Mouse (Mus musculus) heart, adult 2 months (tissue): ENCODE results near the gene Cyp2t4. TPM values are rescaled to one million over a fixed set of nuclear protein-coding genes. Genes with fewer than 3 reads are reported as not detected.

Source experiments
- DNase-seq, 2 experiments: peaks; one replicate each; pipeline ENCODE4 v3.0.0; 2021
- H3K27ac ChIP-seq: fragments of 200-600 bp; 2 replicates; pipeline ENCODE4 v1.8.1; 2022
- H3K27me3 ChIP-seq: fragments of 200-500 bp; 2 replicates; pipeline ENCODE4 v1.6.1; 2012; ENCODE audit warnings: mild to moderate bottlenecking, low read length, inconsistent platforms, mixed read lengths; ENCODE audit not compliant: control insufficient read depth, insufficient read depth
- H3K36me3 ChIP-seq: fragments of 200-500 bp; 2 replicates; pipeline ENCODE4 v1.6.1; 2012; ENCODE audit warnings: low read length, inconsistent platforms; ENCODE audit not compliant: control insufficient read depth, insufficient read depth
- H3K4me1 ChIP-seq: fragments of 200-500 bp; 2 replicates; pipeline ENCODE4 v1.6.1; 2011; ENCODE audit warnings: low read length; ENCODE audit not compliant: control insufficient read depth, insufficient read depth
- H3K4me3 ChIP-seq: fragments of 200-600 bp; 2 replicates; pipeline ENCODE4 v1.8.1; 2022
- H3K79me2 ChIP-seq: fragments of 200-500 bp; replicated peaks from 2 replicates; pipeline ENCODE4 v1.6.1; 2012; ENCODE audit warnings: mild to moderate bottlenecking, inconsistent platforms, low read length, moderate library complexity, mixed read lengths; ENCODE audit not compliant: control insufficient read depth, insufficient read depth
- H3K9ac ChIP-seq: fragments of 200-500 bp; 2 replicates; pipeline ENCODE4 v1.6.1; 2012; ENCODE audit warnings: low read depth, mild to moderate bottlenecking, control low read depth, inconsistent platforms, low read length, mixed read lengths
- CTCF ChIP-seq: fragments of 200-600 bp; IDR thresholded peaks from 2 replicates; pipeline ENCODE4 v1.8.1; 2022; ENCODE audit warnings: antibody characterized with exemption, mild to moderate bottlenecking, moderate library complexity
- EP300 ChIP-seq: fragments of 200-500 bp; IDR thresholded peaks from 2 replicates; pipeline ENCODE4 v1.6.1; 2011; ENCODE audit warnings: low read depth, low read length, control low read depth; ENCODE audit not compliant: insufficient read depth
- POLR2A ChIP-seq: fragments of 200-500 bp; IDR thresholded peaks from 2 replicates; pipeline ENCODE4 v1.6.1; 2011; ENCODE audit warnings: mild to moderate bottlenecking, low read depth, low read length, control low read depth; ENCODE audit not compliant: insufficient read depth
- WGBS: fragments of 180-500 bp; shearing (Covaris S2); methylation state at CpG from one replicate; pipeline ENCODE4 v1.1.7; 2018; 5-methylcytosine and 5-hydroxymethylcytosine counted together
- intact Hi-C: fragments of 180-260 bp; cut with DNase I; formaldehyde crosslinking; loops from one replicate; pipeline ENCODE4 v1.15.1; 2025
- polyA plus RNA-seq: library from polyadenylated mRNA; depleted of rRNA; stranded (reverse); fragments of >200 nt; gene quantifications from 2 replicates; pipeline ENCODE4 v1.2.3, GENCODE M21; 2012
- total RNA-seq, 2 experiments: library from RNA; stranded (reverse); gene quantifications; 2 replicates each; pipeline ENCODE4 v1.2.3; 2021

Gene Cyp2t4
- total and polyA plus RNA-seq, 3 experiments, result not detected

DNA sequence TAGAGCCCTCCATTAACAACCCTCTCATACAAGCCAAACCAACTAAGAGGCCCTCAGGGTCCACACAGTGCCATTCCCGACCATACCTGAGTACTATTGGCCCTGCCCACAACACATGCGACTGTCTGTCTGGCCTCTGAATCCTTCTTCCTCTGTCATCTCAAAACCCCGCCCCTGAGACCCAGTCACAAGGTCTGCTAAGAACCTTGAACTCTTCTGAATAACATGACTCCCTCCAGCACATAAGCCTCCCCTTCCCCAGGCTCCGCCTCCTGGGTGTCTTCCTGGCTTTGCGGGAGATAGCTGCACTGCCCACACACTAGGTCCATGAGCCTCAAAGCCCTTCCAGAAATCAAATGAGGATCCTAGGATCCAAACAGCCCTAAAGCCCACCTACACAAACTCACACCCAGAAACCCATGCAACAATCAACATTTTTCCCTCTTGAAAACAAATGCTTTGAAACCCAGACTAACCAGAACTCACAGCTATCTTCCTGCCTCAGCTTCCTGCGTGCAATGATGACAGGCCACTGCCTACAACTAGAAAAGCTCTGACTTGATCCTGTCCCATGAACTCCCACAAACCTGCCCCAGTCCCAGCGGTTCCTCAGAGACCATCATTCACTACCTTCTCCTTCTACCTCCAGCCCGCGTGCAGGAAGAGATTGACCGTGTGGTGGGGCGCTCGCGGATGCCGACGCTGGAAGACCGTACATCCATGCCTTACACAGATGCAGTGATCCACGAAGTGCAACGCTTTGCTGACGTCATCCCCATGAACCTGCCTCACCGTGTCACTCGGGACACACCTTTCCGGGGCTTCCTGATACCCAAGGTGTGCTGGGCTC, 22.8 kb upstream of the Cyp2t4 start:
- no peaks in the 10 kb centered on the region for H3K27me3 ChIP-seq
- no peak overlapping the region for H3K9ac ChIP-seq
- no peak overlapping the region for H3K27ac ChIP-seq
- TF ChIP-seq POLR2A (no peak), EP300 (no peak), CTCF (no peak)
- H3K79me2 ChIP-seq, result no peaks in the 10 kb centered on the region
- H3K4me1 ChIP-seq, result no peaks in the 10 kb centered on the region
- no peak overlapping the region for H3K4me3 ChIP-seq
- WGBS, result 83% methylated on average over 22 of the region's 22 CpGs
- intact Hi-C loops, result loop anchor here (5.0 kb wide), 1 partner anchor 557 kb away; the partner anchor contains the start of gene Zfp607b
- no peak for DNase-seq
- no peaks in the 10 kb centered on the region for H3K36me3 ChIP-seq

DNA sequence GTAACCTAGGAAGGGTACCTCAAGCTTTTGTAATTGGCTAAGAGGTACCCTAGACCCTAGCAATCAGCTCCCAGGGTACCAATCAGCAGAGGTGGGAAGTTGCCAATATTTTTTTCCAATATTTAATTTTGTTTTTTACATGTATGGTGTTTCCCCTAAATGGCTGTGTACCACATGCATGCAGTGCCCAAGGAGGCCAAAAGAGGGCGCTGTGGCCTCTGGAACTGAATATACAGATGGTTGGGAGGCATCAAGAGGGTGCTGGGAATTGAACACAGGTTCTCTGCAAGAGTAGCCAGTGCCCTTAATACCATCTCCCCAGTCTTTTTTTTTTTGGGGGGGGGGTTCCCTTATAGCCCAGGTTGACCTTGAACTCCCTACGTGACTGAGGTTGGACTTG, 22.1 kb upstream of the Cyp2t4 start:
- TF ChIP-seq CTCF, result peak; percentile 24; the same call in 1 of the 2 replicates
- no peak for TF ChIP-seq EP300
- no peak for TF ChIP-seq POLR2A
- no peaks in the 10 kb centered on the region for H3K27me3 ChIP-seq
- intact Hi-C loops, result loop anchor here (5.0 kb wide), 1 partner anchor 556 kb away; the partner anchor contains the start of gene Zfp607b
- H3K36me3 ChIP-seq, result no peaks in the 10 kb centered on the region
- H3K4me1 ChIP-seq, result no peaks in the 10 kb centered on the region
- no peak overlapping the region for H3K9ac ChIP-seq
- DNase-seq, result no peak
- no peak overlapping the region for H3K4me3 ChIP-seq
- WGBS, result 58% methylated on average over 2 of the region's 2 CpGs
- no peaks in the 10 kb centered on the region for H3K79me2 ChIP-seq
- no peak overlapping the region for H3K27ac ChIP-seq

GRCm38 (mm10) chr7:27132588-27132987, 20.9 kb upstream of the Cyp2t4 start:
- DNase-seq, result peak; percentile 28 to 54
- no peaks in the 10 kb centered on the region for H3K36me3 ChIP-seq
- WGBS, result 12% methylated on average over 10 of the region's 10 CpGs

DNA sequence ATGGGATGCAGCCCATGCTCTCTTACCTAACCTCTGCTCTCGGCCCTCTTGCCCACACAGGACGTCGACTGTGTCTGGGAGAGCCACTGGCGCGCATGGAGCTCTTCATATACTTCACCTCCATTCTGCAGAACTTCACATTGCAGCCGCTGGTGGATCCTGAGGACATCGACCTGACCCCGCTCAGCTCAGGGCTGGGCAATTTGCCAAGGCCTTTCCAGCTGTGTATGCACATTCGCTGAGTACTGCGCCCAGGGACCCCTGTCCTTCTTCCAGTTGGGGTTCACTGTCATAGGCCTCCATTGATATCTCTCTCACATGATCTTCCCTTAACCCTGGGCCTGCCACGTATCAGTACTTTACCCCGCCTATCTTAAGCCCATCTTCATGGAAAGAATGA, 20.4 kb upstream of the Cyp2t4 start:
- H3K27ac ChIP-seq, result no peak overlapping the region
- WGBS, result 38% methylated on average over 12 of the region's 12 CpGs
- intact Hi-C loops, result loop anchor here (2.0 to 5.0 kb wide), 3 partner anchors 144 to 554 kb away; partner anchors contain the start of gene Zfp607b

More at GRCm38 (mm10) chr7:27132588-27132987, 20.9 kb upstream of the Cyp2t4 start:
- no peaks in the 10 kb centered on the region for H3K79me2 ChIP-seq
- no peak overlapping the region for H3K4me3 ChIP-seq
- H3K9ac ChIP-seq, result no peak overlapping the region
- intact Hi-C loops, result loop anchor here (2.0 to 5.0 kb wide), 3 partner anchors 144 to 555 kb away; partner anchors contain the start of gene Zfp607b
- H3K27me3 ChIP-seq, result no peaks in the 10 kb centered on the region
- TF ChIP-seq CTCF (peak; percentile 70), POLR2A (no peak)
- H3K4me1 ChIP-seq, result no peaks in the 10 kb centered on the region
- no peak overlapping the region for H3K27ac ChIP-seq

DNA sequence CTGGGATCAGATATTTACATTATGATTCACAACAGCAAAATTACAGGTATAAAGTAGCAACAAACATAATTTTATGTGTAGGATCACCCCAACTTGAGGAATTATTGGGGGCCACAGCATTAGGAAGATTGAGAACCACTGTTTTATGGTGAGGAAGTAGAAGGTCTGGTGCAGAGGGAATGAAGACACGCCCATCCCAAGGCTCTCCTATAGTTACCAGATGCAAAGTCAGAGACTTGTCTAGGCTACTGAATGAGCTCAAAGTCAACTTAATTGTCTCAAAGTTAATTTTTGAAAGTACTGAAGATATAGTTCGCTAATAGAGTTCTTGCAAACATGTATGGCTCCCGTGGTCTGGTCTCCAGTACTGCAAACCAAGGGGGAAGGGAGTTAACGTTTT, 19.8 kb upstream of the Cyp2t4 start:
- no peaks in the 10 kb centered on the region for H3K4me1 ChIP-seq
- H3K27ac ChIP-seq, result no peak overlapping the region
- no peaks in the 10 kb centered on the region for H3K79me2 ChIP-seq
- DNase-seq, result no peak
- whole genome bisulfite sequencing, result 76% methylated on average over 4 of the region's 4 CpGs
- H3K27me3 ChIP-seq, result no peaks in the 10 kb centered on the region; the same call in 1 of the 2 replicates
- TF ChIP-seq EP300 (no peak), CTCF (no peak), POLR2A (no peak)
- H3K9ac ChIP-seq, result no peak overlapping the region
- no peak overlapping the region for H3K4me3 ChIP-seq
- intact Hi-C loops, result loop anchor here (2.0 to 5.0 kb wide), 3 partner anchors 143 to 554 kb away; partner anchors contain the start of gene Zfp607b
- H3K36me3 ChIP-seq, result no peaks in the 10 kb centered on the region

More for the DNA sequence above, 20.4 kb upstream of the Cyp2t4 start:
- no peaks in the 10 kb centered on the region for H3K27me3 ChIP-seq
- DNase-seq, result no peak
- H3K4me3 ChIP-seq, result no peak overlapping the region
- H3K9ac ChIP-seq, result no peak overlapping the region
- TF ChIP-seq POLR2A, result no peak
- H3K36me3 ChIP-seq, result no peaks in the 10 kb centered on the region
- H3K79me2 ChIP-seq, result no peaks in the 10 kb centered on the region
- H3K4me1 ChIP-seq, result no peaks in the 10 kb centered on the region

DNA sequence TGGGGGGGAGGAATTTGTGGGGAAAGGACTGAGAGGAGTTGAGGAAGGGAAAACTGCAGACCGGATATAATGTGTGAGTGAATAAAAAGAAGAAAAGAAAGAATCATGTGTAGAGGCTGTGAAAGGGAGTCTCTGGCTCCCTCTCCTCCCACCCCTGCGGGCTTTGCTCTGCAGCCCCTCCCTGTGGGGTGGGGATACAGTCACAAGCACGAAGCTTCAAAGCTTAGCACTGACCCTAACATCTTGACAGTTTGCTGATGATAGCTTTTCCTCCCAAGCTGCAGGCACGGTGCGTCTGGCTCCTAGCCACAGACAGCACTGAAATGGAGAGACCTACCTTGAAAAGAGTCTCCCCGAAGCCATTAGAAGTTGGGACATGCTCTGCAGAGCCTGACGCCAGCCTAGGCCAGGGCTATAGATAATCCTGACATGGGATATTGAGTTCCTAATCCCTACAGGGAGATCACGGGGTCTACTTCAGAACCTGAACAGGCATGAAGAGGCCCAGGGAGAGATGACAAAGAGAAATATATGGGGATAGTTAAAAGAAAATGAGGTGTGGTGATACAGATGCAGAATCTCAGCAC, 17.0 kb upstream of the Cyp2t4 start:
- no peak for DNase-seq
- no peaks in the 10 kb centered on the region for H3K79me2 ChIP-seq
- H3K36me3 ChIP-seq, result no peaks in the 10 kb centered on the region
- H3K4me1 ChIP-seq, result no peaks in the 10 kb centered on the region
- H3K9ac ChIP-seq, result no peak overlapping the region
- H3K4me3 ChIP-seq, result no peak overlapping the region
- no peak overlapping the region for H3K27ac ChIP-seq
- WGBS, result 49% methylated on average over 8 of the region's 8 CpGs
- TF ChIP-seq EP300 (no peak), POLR2A (no peak), CTCF (no peak)
- no peaks in the 10 kb centered on the region; the same call in 1 of the 2 replicates for H3K27me3 ChIP-seq
- intact Hi-C loops, result no loop called here
